Mouse (Mus musculus) liver, embryonic 16.5 days (tissue): ENCODE measurements around the gene Nr6a1. TPM values are rescaled to one million over a fixed set of nuclear protein-coding genes. Genes with fewer than 3 reads are reported as not detected.

Experiments
- ATAC-seq: fragments of 200-750 bp; cut with Nextera tagmentation; 2 replicates; pipeline ENCODE4 v1.8.0; 2017; ENCODE audit warnings: low read depth, mild to moderate bottlenecking, moderate number of reproducible peaks, moderate library complexity
- H3K27ac ChIP-seq: fragments of 300-500 bp; sonication (generic); 2 replicates; pipeline ENCODE4 v1.5.1; 2014; ENCODE audit warnings: mild to moderate bottlenecking, low read length
- H3K27me3 ChIP-seq: fragments of 300-500 bp; sonication (generic); 2 replicates; pipeline ENCODE4 v1.6.1; 2014; ENCODE audit warnings: low read depth, low read length, mixed read lengths; ENCODE audit not compliant: control insufficient read depth, insufficient read depth
- H3K36me3 ChIP-seq: fragments of 300-500 bp; sonication (generic); 2 replicates; pipeline ENCODE4 v1.6.1; 2014; ENCODE audit warnings: mild to moderate bottlenecking; ENCODE audit not compliant: control insufficient read depth, insufficient read depth
- H3K4me1 ChIP-seq: fragments of 300-500 bp; sonication (generic); 2 replicates; pipeline ENCODE4 v1.6.1; 2014; ENCODE audit warnings: low read depth, low read length, mixed read lengths; ENCODE audit not compliant: control insufficient read depth
- H3K4me2 ChIP-seq: fragments of 300-500 bp; sonication (generic); 2 replicates; pipeline ENCODE4 v1.6.1; 2014; ENCODE audit warnings: low read depth, low read length, mixed read lengths
- H3K4me3 ChIP-seq: fragments of 300-500 bp; sonication (generic); 2 replicates; pipeline ENCODE4 v1.5.1; 2014; ENCODE audit warnings: low read depth, mild to moderate bottlenecking, low read length
- H3K9ac ChIP-seq: fragments of 300-500 bp; sonication (generic); 2 replicates; pipeline ENCODE4 v1.6.1; 2014; ENCODE audit warnings: low read depth, low read length
- H3K9me3 ChIP-seq: fragments of 300-500 bp; sonication (generic); replicated peaks from 2 replicates; pipeline ENCODE4 v1.6.1; 2016; ENCODE audit warnings: low read length; ENCODE audit not compliant: control insufficient read depth
- whole genome bisulfite sequencing: fragments of 180-500 bp; shearing (Covaris S2); extraction: QIAGEN DNeasy Blood & Tissue Kit; methylation state at CpG from one replicate; pipeline ENCODE4 v1.1.7; 2014; ENCODE audit not compliant: insufficient replicate concordance; 5-methylcytosine and 5-hydroxymethylcytosine counted together
- polyA plus RNA-seq: library from polyadenylated mRNA; unstranded; fragments of >200 nt; fragmentation: Nextera tagmentation; extraction: Ambion mirVana; gene quantifications from 2 replicates; pipeline ENCODE4 v1.2.1, GENCODE M21; 2015

The Nr6a1 gene
- polyA plus RNA-seq, 1 experiment from 2014 or later, result 0.94 TPM

DNA sequence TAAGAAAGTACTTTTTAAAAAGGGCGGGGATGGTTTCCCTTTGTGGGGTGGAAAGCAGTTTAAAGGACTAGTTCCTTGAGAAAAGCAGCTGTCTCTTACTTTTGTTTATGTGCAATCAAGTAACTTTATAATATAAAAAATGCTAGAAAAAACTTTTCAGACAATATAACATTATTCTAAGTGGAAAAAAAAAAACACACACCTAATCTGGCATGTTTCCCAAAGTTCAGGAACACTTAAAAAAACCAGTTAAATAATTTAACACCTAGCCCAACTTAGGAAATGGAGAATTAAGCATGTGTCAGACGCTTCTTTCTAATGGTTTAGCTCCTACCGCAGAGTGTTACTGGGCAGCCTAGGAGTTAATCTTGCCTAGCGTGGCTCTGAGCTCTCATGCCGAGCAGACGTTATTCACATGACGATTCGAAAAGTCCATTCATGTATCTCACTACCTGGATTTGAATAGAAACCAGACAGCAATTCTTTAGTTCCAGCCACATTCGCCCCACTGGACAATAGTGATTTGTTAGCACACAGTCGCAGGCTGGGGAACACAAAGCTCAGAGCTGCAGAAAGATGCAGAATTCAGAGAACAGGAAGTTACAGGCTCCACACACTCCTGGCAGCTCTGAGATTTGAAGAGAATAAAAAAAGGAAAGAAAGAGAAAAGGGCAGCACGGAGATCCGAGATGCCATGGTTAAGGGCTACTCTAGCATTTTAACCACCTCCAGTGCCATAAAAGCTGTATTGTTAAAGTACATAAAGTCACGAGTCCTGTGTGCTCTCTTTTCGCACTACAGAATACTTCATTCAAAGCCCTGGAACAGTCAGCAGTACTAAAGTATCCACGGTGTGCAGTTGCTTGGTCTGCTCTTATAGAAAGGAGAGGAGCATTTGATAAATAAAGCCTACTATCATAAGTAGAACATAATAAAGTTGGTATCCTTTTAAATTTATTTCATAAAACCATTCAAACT is 102.4 kb downstream of the Nr6a1 start:
- peak overlapping the region; percentile 51 for H3K4me2 ChIP-seq
- no peaks in the 10 kb centered on the region for H3K9me3 ChIP-seq
- H3K36me3 ChIP-seq, result no peaks in the 10 kb centered on the region
- H3K9ac ChIP-seq, result peak overlapping the region; percentile 1; the same call in 1 of the 2 replicates
- H3K4me1 ChIP-seq, result peaks cover 9% of the 10 kb centered on the region
- no peak overlapping the region for H3K27ac ChIP-seq
- no peak for ATAC-seq
- 15% methylated on average over 15 of the region's 15 CpGs for WGBS
- no peaks in the 10 kb centered on the region for H3K27me3 ChIP-seq
- H3K4me3 ChIP-seq, result peak overlapping the region; percentile 45

DNA sequence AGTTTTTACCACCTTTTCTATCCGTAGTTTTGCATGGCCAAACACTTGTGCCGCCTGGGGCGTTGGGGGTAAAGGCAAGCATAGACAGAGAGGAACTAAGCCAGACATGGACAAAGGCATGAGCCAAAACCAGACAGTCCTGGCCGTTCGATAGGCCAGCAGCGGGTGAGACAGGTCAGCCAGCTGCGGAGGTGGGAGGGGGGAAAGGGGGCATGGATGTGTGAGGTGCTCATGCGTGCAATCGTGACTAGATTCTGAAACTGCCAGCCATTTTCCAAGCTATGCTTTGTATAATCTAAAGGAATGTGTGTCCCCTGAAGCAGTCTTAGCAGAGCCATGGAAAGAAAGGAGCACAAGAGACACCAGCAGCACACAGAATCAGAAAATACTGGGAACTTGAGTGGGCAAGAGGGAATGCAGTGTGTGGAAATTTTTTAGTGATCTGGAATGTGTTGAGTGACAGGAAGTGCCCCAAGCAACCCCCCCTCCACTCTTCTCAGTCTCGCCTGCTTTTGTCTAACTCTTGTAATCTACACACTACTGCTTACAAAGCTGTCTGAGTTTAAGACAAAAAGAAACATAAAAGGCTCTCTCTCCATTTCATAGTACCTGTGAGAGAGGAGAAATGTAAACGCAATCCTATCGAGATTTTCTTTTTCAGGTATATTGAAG is 103.4 kb downstream of the Nr6a1 start:
- H3K27me3 ChIP-seq, result no peaks in the 10 kb centered on the region
- H3K36me3 ChIP-seq, result no peaks in the 10 kb centered on the region
- H3K9me3 ChIP-seq, result no peaks in the 10 kb centered on the region
- H3K9ac ChIP-seq, result peak overlapping the region; percentile 69
- WGBS, result 5% methylated on average over 12 of the region's 12 CpGs
- H3K27ac ChIP-seq, result peak overlapping the region; percentile 79
- peaks cover 9% of the 10 kb centered on the region for H3K4me1 ChIP-seq
- peak overlapping the region; percentile 63 for H3K4me3 ChIP-seq
- H3K4me2 ChIP-seq, result peak overlapping the region; percentile 78
- peak; percentile 82 for ATAC-seq

DNA sequence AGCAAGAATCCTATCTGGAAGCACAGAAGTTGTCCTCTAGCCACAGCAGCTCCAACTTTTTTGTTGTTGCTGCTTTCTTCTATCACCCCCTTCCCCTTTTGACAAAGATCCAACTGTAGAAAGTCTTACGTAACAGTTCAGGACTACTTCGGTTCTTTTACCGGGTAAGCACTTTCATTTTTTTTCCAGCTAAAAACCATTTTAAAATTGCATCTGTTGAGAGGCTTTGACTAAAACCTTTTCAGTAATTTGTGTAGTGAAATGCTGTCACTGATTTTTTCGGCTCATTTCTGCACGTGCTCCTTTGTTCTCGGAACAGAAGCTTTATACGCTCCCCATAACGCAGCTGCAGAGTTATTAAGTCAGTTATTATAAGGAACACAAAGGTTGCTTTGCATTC is 104.1 kb downstream of the Nr6a1 start:
- Histone ChIP-seq H3K4me2 (peak overlapping the region; percentile 78), H3K27me3 (no peaks in the 10 kb centered on the region), H3K36me3 (no peaks in the 10 kb centered on the region), H3K9ac (no peak overlapping the region), H3K27ac (peak overlapping the region; percentile 79; the same call in 1 of the 2 replicates), H3K4me3 (peak overlapping the region; percentile 63), H3K9me3 (no peaks in the 10 kb centered on the region), H3K4me1 (peaks cover 9% of the 10 kb centered on the region)
- WGBS, result 10% methylated on average over 8 of the region's 8 CpGs
- ATAC-seq, result no peak

DNA sequence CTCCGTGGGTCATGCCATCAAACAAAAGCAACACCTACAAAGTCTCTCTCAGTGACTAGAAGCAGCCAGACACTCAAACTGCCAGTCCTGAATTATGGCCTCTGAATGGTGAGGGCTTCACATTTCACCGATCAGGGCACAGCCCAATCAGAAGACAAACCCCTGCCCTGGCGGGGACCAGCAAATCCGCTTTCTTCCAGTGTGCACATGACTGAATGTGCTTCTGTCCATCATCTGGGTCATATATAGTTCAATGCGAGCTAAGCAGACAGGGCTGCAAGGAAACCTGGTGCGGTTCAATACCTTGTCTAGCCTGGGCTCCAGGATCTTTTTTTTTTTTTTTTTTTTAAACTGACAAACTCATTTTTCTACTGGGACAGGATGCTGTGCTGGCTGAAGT is 104.5 kb downstream of the Nr6a1 start:
- ATAC-seq, result peak; percentile 71
- no peak overlapping the region for H3K27ac ChIP-seq
- H3K9ac ChIP-seq, result no peak overlapping the region
- H3K27me3 ChIP-seq, result no peaks in the 10 kb centered on the region
- H3K4me2 ChIP-seq, result peak overlapping the region; percentile 78
- H3K4me1 ChIP-seq, result peaks cover 8% of the 10 kb centered on the region
- no peaks in the 10 kb centered on the region for H3K9me3 ChIP-seq
- no peaks in the 10 kb centered on the region for H3K36me3 ChIP-seq
- 19% methylated on average over 6 of the region's 6 CpGs for WGBS
- H3K4me3 ChIP-seq, result peak overlapping the region; percentile 63

DNA sequence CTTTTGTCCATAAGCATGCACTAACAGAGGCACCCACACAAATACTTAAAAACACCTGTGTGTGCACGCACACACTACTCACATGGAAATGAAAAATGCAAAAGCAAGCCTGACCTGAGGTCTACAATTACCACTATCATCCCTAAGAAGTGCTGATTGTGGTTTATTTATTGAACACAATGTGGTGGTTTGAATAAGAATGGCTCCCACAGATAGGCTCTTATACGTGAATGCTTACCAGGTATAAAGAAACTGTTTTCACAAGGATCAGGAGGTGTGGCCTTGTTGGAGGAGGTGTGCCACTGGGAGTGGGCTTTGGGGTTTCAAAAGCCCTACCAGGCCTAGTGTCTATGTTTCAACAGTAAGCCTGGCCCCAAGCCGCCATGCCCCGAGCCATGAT is 110.0 kb downstream of the Nr6a1 start:
- Histone ChIP-seq H3K4me1 (no peaks in the 10 kb centered on the region), H3K27ac (no peak overlapping the region), H3K9me3 (no peaks in the 10 kb centered on the region), H3K27me3 (no peaks in the 10 kb centered on the region), H3K9ac (no peak overlapping the region), H3K4me3 (no peak overlapping the region), H3K4me2 (no peak overlapping the region), H3K36me3 (no peaks in the 10 kb centered on the region)
- 61% methylated on average over 4 of the region's 4 CpGs for WGBS
- ATAC-seq, result no peak

DNA sequence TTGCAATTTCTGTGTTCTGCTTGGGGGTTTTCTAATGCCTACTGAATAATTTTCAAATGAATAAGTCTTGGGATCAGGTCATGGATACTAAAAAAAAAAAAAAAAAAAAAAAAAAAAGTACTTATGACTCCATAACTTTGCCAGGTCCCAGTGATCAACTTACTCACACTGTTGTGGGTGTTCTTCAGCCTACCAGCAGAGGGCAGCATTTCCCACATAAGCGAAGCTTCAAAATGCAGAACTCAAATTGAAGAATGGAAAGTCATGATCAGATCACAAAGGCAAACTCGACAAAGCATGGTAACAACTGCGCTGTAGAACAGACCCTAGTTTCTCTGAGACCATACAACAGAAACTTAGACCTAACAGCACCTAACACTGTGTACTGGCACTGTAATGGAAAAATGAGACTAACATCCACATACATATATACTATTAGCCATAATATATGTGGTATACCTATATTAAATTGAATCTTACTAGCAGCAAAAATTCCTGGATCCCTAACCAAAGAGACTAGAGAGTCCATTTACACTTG is 130.3 kb downstream of the Nr6a1 start:
- Histone ChIP-seq H3K9ac (no peak overlapping the region), H3K36me3 (no peaks in the 10 kb centered on the region), H3K4me3 (no peak overlapping the region), H3K27ac (no peak overlapping the region), H3K4me1 (no peaks in the 10 kb centered on the region), H3K9me3 (no peaks in the 10 kb centered on the region), H3K4me2 (no peak overlapping the region), H3K27me3 (no peaks in the 10 kb centered on the region)
- 4% methylated on average over 3 of the region's 3 CpGs for WGBS
- ATAC-seq, result no peak

DNA sequence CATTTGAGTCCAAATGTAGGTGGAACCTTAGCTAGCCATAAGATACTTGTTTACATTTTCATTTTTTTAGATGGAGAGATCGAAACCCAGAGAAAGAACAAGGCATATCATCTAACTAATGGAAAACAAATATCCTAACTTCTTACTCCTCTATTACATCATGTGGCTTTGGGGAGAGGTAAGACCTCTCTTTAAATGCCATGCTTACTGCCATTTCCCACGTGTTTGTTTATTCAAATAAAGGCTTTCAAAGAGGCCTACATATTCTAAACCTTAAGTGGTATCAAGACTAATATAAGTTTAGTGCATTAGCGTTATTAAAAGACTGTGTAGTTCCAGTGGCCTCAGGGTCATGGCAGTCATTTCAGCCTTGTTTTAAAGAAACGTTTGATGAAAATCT is 140.2 kb downstream of the Nr6a1 start:
- Histone ChIP-seq H3K27ac (no peak overlapping the region), H3K36me3 (no peaks in the 10 kb centered on the region), H3K9me3 (no peaks in the 10 kb centered on the region), H3K4me3 (no peak overlapping the region), H3K4me1 (peaks cover 9% of the 10 kb centered on the region), H3K27me3 (no peaks in the 10 kb centered on the region), H3K4me2 (no peak overlapping the region), H3K9ac (no peak overlapping the region)
- 52% methylated on average over 4 of the region's 4 CpGs for WGBS
- no peak for ATAC-seq

DNA sequence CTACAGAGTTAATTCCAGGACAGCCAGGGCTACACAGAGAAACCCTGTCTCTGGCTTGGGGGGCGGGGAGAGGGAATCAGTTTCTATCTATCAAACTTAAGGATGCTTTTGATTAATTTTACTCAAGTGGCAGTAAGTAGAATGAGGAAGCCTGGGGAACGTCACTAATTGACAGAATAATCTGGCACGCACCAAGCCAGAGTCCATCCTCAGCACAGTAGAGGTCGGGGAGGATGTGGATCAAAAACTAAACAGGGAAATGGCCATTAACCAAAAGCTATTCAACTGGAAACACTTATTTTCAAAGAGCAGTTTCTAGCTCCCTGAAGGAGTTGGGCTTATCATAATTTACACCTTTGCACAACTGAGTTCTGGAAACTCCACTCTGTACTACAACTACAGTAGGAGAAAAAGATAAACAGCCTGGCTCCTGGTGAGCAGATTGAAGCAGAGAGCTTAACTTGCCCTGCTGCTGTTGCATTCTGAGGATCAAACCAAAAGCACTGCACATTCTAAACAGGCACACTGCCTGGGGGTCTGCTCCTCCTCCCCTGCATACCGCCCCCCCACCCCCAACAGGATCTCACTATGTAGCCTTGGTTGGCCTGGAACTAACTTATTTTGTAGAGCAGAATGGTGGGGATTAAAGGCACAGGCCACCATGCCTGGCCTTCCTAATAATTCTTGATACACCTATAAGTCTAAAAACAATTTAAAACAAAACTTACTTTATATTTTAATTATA is 141.1 kb downstream of the Nr6a1 start:
- H3K9ac ChIP-seq, result no peak overlapping the region
- no peaks in the 10 kb centered on the region for H3K27me3 ChIP-seq
- WGBS, result 42% methylated on average over 5 of the region's 5 CpGs
- no peaks in the 10 kb centered on the region for H3K36me3 ChIP-seq
- no peak overlapping the region for H3K4me3 ChIP-seq
- H3K4me2 ChIP-seq, result no peak overlapping the region
- H3K9me3 ChIP-seq, result no peaks in the 10 kb centered on the region
- ATAC-seq, result no peak
- peaks cover 9% of the 10 kb centered on the region for H3K4me1 ChIP-seq
- H3K27ac ChIP-seq, result no peak overlapping the region
